Mouse (Mus musculus) liver, postnatal 0 days (tissue): ENCODE results near the gene Slc38a5.

Source experiments
- CTCF ChIP-seq: sonication (generic); IDR thresholded peaks from 2 replicates; pipeline ENCODE4 v1.5.1; 2016; ENCODE audit warnings: antibody characterized with exemption, low read depth
- EP300 ChIP-seq: IDR thresholded peaks from 2 replicates; pipeline ENCODE4 v1.6.1; 2016; ENCODE audit warnings: antibody characterized with exemption, low read depth, mild to moderate bottlenecking

DNA sequence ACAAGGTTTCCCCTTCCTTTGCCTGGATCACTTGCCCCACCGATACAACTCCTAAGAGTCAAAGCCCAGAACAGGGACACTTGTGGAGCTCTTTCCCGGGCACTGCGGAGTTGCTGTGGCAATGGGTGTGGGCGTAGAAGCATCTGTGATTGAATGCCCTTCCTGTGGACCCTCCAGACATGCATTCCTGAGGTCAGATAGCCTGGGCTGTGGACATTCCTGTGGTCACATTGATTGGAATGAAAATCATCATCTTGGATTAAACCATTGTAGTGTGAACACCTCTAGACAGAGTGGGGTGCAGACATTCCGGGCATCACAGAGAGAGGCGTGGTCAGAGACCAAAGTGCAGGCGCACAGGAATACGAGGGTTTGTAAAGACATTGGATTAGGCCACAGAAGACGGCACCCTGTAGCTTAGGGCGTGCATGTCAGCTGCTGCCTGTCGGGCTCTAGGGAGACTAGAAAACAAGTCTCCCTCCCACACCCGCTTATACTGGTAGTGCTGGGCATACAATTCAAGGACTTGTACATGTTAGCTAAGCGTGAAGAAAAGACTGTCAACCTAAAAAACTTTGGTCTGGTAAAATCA, 32.0 kb upstream of the Slc38a5 start:
- TF ChIP-seq CTCF (no peak), EP300 (no peak)
